Mouse (Mus musculus): Measurements from ENCODE around the gene Rpa2.

- no peak for TF ChIP-seq CTCF (IDR thresholded peaks at IDR 0.05; ENCODE audit: extremely low read depth, insufficient read depth, low read length)
- no peak for TF ChIP-seq POLR2A (IDR thresholded peaks at IDR 0.05; ENCODE audit: extremely low read depth, insufficient read depth, low read length)
Measured at GRCm38 (mm10) chr4:132747664-132748259, 20.4 kb upstream of the Rpa2 start.

Measured in cortical plate, adult 2 months (tissue).